Mouse (Mus musculus) adrenal gland, adult 8-10 months (tissue): ENCODE results near the gene Soat1. TPM values are rescaled to one million over a fixed set of nuclear protein-coding genes. Genes with fewer than 3 reads are reported as not detected.

Source experiments
- DNase-seq: peaks from one replicate; pipeline ENCODE4 v3.0.0; 2022
- total RNA-seq, 4 experiments: library from RNA; stranded (reverse); gene quantifications; 2 replicates each; pipeline ENCODE4 v1.2.4; 2022

Soat1 gene
- total RNA-seq, 4 experiments from 2014 or later, result 1,258 to 1,560 (median 1,464) TPM

DNA sequence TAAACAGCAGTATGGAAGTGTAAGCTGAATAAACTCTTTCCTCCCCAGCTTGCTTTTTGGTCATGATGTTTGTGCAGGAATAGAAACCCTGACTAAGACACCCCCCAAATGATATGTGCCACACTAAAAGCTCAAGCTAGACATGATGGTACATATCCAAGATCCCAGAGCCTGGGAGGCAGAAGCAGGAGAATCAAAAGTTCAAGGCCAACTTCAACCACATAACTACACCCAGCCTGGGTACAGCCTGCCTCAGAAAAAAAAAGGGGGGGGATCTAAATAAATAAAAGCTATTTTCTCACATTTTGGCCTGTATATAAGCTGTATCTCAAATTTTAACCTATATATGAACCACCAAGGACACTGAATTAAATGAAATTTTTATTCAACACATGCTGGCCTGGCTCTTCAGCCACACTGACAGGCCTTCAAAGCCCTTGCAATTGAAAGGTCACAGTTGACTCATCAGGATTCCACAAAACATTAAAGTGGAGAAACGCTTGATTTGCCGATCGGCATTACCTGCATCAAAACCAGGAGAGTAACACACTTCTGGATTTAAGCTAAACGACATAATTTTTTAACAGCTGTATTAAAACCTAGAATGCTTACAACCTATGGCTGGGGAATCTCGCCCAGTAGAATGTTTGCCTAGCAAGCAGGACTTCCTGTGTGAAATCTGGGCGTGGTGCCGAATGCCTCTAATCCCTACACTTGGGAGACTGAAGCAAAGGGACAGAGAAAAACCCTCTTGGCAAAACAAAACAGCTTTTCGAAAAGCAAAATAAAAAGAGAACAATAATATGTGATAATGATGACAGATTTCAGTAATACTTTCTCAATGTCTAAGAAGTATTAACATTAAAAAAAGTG, 9.9 kb downstream of the Soat1 start:
- no peak for DNase-seq

DNA sequence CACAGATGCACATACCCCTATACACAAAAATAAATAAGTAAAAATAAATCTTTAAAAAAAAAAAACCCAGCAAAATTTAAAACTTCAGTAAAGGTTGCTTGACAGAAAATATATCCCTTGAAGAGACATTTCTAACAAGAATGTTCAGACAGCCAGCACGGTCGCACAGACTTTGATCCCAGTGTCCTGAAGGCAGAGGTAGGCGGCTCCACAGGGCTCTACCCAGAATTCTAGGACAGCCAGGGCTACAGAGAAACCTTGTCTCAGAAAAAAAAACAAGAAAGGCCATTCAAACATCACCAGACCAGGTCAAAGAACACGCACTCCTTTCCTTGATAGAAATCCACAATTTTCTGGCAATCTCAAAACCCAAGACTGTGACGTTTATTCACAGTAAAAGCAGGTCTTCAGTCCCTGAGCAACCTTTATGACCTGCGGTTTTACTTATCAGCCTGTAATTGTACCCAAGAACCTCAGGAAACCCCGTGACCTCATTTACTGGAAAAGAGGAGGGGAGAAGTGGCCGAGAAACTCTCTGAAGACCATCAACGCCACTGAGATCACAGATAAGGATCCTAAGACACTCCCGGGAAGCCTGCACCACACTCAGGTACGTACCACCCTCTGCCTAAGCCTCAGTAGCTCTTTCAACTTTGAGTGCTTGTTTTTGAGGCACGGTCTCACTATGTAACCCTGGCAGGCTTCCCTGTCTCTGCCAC, 11.7 kb downstream of the Soat1 start:
- no peak for DNase-seq

DNA sequence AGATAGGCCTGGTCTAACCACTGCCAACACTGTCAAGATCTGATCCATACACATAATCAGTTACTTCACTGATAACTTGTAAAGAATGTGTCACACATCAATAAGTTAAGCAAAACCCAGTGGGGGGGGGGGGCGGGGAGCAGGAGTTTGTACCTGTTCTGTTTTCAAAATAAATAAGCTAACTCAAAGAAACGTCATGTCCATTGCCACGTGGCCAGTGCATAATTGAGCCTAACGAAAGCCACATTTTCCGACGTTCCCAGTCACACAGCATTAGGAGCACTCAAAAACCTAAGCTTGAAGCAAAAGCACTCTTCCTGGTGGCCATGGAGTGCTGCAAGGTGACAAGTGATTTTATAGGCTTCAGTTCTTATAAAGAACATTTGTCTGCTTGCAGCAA, 13.1 kb downstream of the Soat1 start:
- DNase-seq, result no peak

DNA sequence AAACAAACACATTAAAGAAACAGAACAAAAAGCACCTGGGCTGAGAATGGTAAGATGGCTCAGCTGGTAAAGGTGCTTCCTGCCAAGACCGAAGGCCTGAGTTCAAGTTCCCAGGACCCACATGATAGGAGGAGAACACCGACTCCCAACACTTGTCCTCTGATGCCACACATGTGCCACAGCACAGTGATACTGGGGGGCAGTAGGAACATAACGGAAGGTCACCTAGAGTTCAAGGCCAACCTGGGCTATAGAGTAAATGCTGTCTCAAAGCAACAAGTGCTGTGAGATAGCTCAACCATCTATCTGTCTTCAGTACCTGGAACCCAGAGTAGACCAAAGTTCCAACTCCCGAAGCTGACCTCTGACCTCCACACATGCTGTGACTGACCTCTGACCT, 13.9 kb downstream of the Soat1 start:
- no peak for DNase-seq

DNA sequence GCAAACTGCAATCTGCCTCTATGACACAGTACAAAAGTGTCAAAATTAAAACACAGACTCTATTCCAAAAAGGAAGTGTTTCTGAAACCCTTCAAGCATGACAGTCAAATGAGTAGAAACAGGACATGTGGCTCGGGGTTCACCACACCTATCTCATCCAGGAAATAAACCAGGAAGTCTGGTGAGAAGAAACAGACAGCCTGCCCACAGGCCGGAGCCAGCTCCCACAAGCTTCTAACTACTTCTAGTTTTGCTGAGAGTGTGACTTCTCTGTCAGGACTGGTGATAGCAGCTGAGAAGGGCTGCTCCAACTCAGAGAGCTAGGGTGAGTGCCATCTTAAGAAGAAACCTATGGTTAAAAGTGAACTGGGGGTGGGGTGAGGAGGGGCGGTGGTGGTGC, 14.4 kb downstream of the Soat1 start:
- no peak for DNase-seq

DNA sequence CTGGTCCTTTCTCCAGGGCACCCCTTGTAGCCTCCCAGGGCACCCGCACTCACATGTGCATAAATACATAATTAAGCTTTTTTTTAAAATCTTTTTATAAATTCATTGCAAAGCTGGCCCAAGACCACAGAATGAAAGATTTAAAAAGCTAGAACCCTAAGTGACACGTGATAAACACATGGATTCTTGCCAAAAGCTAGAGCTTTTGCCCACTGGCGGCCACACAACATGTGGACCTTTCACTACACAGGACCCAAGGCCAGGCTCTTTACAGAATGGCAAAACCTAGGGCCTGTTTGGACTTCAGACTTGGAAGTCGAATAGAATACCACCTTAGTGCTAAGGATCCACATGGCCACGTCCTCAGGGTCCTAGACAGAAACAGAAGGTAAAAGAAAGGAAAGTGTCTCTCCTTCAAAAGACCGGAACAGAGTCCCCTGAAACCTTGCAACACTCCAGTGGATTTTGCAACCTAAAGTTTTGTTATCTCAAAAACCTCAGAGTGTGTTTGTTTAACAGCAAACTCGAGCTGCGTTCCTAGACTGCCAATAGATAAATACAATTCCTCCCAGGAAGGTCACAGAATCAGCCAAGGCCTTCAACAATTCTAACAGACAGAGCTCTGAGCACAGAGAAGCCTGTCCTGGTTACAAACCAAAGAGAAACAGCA, 15.6 kb downstream of the Soat1 start:
- DNase-seq, result no peak

DNA sequence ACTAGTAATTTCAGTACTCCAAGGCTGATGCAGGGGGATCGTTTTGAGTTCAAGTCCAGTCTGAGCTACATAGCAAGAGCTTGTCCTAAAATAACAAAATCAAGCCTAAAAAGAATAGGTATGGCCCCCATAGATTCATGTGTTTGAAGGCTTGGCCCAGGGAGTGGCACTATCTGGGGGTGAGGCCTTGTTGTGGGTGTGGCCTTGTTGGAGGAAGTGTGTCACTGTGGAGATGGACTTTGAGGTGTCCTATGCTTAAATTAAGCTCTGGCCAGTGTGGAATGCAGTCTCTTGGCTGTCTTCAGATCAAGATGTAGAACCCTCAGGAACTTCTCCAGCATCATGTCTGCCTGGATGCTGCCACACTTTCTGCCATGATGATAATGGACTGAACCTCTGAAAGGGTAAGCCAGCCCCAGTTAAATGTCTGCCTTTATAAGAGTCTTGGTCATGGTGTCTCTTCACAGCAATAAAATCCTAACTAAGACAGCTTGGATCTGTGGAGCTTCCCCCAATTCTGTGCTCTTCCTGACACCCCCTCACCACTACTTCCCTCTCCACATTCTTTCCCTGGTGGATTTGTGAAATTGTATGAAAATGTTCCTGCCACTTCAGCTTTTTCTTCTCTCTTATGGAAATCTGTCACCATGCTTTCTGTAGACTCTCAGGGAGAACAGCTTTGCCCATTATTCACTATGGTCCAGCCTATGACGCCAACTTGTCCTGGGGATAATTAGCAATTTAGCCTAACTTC, 18.9 kb downstream of the Soat1 start:
- DNase-seq, result no peak

DNA sequence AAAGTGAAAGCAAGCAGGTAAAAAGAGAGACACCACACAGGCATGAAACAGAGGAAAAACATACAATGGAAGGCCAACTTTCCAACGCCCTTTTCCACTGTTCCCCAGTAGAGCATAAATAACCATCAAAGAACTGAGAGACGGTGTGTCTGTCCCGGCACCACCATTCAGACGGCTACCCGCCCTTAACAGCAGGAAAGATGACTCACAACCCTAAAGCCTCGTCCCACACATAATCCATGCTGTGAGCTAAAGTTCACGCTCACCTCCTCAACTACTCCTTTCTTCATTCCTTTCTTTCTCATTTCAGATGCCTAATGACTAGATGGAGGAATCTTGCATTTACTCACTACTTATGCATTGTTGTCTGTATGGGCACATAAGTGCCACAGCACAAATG, 19.7 kb downstream of the Soat1 start:
- DNase-seq, result no peak

DNA sequence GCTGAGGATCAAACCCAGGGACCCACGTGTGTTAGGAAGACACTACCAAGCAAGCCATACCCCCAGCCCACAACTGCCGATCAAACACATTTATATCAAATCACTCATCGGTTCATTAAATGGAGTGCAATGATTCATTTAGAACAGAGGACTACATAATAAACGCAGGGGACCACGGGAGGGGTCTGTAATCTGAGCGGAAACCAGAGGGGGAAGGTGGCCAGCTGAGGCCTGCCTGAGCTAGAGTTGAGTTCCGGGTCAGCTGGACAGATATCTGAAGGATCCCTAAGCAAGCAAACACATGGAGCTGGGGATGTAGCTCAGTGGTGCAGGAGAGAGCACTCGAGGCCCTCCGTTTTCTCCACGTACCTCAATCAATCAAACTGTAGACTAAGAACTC, 20.3 kb downstream of the Soat1 start:
- no peak for DNase-seq

DNA sequence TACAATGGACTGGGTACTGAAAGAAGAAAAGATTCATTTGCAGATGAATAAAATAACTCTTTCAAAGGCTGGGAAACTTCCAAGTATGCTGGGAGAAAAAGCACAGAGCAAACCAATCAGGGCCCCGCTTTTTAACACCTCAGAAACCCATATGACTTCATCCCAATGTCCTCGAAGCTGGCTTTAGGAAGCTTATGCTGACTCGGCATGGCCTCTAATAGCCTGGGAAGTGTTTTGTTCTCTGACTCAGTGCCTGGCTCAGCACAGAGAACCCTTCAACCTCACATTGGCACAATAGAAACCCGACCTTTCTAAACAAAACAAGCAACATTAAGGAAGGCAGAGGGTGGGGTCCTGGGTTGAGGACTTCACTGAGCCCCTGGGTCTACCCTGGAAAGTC, 23.7 kb downstream of the Soat1 start:
- DNase-seq, result no peak

DNA sequence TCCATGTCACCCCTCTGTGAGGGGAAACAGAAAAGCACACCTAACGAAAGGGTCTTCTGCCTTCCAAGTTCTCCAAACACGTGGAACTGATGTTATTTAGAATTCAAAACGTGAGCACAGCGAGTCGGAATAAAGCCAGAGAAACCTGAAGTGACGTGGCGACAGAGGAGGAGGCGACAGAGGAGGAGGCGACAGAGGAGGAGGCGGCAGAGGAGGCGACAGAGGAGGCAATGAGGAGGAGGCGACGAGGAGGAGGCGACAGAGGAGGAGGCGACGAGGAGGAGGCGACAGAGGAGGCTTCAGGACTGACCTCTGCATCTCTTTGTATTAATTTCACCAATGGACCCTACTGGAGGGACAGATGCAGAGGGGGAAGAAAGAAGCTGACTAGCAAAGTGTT, 24.4 kb downstream of the Soat1 start:
- no peak for DNase-seq

DNA sequence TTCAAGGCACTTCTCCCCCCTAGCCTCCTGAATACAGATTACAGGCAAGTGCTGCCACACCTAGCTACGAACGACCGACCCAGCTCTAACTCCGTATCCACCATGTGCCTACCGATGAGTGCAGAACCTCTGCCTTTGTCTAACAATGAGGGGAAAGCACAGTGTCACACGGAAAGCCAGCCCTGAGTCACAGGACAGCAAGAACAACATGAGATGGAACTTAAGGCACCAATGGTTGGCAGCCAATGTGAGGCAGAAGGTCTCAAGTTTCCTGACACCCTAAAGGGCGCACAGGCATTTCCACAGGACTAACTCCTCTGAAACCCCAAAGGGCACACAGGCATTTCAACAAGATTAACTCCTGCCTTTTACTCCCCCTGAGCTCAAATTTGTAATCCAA, 25.0 kb downstream of the Soat1 start:
- DNase-seq, result no peak

DNA sequence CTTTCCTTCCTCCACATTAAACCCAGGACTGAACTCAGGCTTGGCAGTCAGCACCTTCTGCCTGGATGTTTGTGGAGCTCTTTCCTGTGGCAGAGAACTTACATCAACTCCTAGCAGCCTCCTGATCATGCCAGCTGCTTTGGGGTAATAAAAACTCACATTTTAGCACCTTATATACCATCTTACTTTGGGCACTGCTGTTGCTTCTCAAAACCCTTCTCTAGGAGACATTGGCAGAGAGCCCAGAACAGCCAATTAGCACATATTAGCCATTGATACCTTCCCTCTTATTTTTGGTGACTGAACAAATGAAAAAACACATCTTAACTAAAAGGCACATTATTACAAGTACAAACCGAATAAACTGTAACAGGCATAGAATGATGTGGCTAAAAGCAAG, 29.1 kb downstream of the Soat1 start:
- DNase-seq, result no peak

DNA sequence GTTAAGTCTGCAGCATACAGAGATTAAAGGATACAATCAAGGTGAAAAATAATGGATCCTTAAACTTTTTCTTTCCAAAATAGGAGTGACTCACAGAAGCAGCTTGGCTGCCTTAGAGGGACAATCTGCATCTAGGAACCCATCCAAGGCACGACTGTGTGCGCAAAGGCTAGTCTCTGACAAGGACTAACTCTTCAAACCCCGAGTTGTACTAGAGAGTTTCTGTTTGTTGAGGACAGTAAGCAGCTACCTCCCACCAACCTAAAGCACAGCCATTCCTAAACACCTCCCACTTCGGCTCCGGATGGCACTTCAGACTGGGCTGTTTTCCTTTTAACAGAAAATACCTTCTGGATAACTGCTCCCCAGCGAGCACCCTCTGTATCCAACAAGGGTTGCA, 31.4 kb downstream of the Soat1 start:
- DNase-seq, result no peak

DNA sequence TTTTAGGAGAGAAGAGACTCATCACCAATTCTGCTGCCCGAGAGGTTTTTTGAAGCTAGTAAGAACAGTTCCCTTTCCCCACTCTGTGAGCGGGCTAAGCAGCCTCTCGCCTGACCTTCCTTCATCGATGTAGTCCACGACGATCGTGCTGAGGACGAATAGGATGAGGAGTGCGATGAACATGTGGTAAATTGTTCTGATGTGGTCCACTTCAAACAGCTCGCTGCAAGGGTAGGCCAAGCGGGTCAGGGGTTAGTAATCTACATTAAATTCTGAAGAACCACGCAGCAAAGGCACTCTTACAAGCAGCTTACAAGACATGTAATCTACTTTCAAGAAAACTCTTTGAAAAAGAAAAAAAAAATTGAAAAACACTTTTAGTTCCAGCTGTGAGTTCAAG, 31.9 kb downstream of the Soat1 start:
- DNase-seq, result no peak

DNA sequence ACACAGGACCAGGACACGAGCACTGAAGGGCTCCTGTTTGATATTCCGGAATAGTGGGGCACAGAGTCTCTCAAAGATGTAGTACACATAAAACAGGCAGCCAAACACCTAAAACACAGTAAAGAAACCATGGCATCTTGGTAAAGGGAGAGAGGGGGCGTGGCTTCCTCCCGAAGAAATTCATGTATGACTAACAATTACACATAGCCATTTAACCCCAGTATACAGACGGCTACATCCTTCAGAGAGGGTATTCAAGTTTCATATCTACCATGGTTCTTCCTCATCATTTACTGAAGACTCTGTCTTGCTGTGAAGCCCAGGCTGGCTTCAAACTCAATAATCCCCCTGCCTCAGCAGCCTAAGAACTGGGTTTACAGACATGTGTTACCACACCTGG, 36.4 kb downstream of the Soat1 start:
- no peak for DNase-seq

DNA sequence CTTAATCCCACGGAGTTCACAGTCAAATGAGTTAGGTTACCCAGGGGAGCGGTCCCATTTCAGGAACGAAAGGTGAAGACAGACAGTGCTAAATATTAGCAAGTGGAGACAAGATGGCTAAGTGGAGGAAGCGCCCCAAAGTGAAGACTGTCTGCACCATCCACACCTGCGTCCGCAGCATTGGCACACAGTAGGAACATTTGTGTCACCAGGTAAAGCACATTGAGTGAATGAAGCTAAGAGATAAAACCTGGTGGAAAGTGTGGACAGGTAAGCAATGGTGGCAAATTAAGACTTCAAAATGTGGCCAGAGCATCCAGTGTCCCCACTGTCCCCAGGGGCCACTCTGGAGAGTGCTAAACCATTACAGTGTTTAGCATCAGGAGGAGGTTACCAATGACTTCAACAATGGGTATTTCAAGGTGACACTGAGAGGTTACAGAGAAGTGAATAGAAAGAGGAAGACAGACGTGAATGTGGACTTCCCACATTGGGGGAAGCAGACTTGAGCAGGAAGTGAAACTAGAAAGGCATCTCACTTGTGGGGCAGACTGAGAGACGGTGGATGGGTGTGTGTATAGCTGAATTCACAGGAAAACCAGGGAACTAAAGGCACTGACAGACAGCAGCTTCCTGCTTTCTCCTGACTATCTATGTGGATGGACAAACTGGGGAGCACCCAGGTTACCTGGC, 37.0 kb downstream of the Soat1 start:
- no peak for DNase-seq

DNA sequence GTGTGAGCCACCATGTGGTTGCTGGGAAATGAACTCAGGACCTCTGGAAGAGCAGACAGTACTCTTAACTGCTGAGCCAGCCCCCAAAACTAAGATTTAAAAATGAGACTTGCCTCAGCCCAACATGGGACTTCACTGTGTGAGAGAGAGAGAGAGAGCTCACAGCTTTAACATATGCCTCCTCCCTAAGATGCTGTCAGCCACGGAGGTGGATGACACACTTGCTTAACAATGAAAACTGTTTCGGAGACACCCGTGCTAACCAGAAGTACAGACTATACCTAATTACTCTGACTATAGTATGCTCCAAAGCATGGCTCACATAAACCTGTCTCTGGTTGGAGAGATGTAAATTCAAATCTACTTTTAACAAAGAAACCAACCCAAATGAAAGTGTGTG, 40.6 kb downstream of the Soat1 start:
- no peak for DNase-seq

DNA sequence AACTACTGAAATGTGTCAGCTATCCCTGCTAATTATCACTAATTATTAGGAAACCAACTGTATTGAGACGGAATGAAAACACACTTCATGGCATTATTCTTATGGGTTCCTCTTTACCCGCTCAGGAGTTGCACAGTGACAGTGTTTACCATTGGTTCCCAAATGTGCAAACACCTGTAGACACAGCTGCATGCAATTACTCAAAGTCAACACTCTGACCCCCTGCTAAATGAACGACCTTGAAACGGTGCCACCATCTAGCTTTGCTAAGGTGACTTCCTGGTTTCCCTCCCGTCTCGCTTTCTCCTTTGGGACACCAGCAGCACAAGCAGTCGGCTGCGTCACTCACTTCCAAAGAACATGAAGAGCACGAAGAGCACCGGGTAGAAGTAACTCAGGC, 41.6 kb downstream of the Soat1 start:
- DNase-seq, result no peak

DNA sequence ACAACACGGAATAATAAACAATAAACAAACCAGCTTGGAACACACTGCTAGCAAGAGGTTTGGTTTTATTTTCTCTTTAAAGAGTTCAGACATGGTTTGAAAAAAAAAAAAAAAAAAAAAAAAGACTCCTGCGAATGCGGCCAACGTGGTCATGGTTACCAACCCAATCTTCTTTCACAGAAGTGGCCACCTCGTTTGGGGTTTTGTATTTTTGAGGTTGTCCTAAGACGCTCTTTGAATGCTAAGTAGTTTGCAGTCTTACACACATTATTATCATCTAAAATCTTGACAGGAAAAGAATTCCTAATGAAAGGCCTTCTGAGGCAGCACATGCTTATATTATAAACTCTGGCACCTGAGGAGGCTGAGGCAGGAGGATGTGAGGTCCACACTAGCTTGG, 45.7 kb downstream of the Soat1 start:
- DNase-seq, result no peak

DNA sequence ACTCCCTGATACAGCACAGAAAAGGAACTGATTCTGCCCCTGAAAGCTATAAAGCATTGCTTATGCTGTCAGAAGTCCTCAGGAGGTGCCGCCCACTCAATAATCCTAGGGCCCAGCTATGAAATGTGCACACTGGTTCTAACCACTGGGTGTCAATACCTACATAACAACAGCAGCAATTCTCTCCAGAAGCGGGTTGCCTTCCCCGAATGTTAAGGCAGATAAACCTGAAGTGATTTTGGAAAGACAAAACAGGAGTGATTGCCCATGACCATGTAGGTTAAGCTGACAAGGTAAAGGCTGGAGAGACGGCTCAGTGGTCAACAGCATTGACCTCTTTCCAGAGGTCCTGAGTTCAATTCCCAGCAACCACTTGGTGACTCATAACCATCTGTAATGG, 48.4 kb downstream of the Soat1 start:
- no peak for DNase-seq

DNA sequence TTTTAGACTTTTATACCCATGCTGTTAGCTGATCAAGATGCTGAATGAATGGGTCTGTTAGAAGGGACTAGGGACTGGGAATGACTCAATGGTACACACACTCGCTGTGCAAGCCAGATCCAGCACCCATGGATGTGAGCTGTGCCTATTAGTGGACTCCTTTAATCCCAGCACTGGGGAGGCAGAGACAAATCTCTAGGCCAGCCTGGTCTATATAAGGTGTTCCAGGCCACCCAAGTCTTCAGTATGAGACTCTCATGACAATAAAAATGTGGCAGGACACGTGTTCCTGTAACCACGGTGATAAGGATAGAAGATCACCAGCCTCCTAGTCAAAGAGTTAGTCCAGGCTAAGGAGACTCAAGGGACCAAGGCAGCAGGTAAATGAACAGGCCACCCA, 50.1 kb downstream of the Soat1 start:
- DNase-seq, result no peak
